Mouse (Mus musculus): ENCODE results near the gene Stat6. TPM values are rescaled to one million over a fixed set of nuclear protein-coding genes. Genes with fewer than 3 reads are reported as not detected.

The Stat6 gene
- polyA plus RNA-seq, 1 experiment from 2014 or later = 6.8 TPM

- DNase-seq (ENCODE audit: low spot score) = no peak
- Histone ChIP-seq H3K27me3 (ENCODE audit: control insufficient read depth, insufficient read depth, low read length) (peaks cover 41% of the 10 kb centered on the region), H3K4me3 (ENCODE audit: low read depth, low read length) (no peak overlapping the region), H3K9ac (ENCODE audit: low read length) (no peak overlapping the region), H3K36me3 (ENCODE audit: control insufficient read depth, insufficient read depth, low read length) (no peaks in the 10 kb centered on the region), H3K4me2 (ENCODE audit: low read depth, low read length, severe bottlenecking) (no peak overlapping the region), H3K9me3 (ENCODE audit: control insufficient read depth, low read length) (no peaks in the 10 kb centered on the region), H3K27ac (ENCODE audit: low read depth, low read length) (no peak overlapping the region), H3K4me1 (replicated peaks; ENCODE audit: control insufficient read depth, insufficient read depth, low read length) (peaks cover 24% of the 10 kb centered on the region)
- 26% methylated on average over 7 of the region's 7 CpGs for WGBS
- ATAC-seq (replicated peaks; ENCODE audit: low FRiP score) = no peak
Measured at GRCm38 (mm10) chr10:127669170-127669569, 26.4 kb downstream of the Stat6 start.

- H3K27ac ChIP-seq (ENCODE audit: low read depth, low read length) = no peak overlapping the region
- H3K4me2 ChIP-seq (ENCODE audit: low read depth, low read length, severe bottlenecking) = no peak overlapping the region
- H3K9ac ChIP-seq (ENCODE audit: low read length) = no peak overlapping the region
- no peak for DNase-seq (ENCODE audit: low spot score)
- H3K4me1 ChIP-seq (replicated peaks; ENCODE audit: control insufficient read depth, insufficient read depth, low read length) = peaks cover 22% of the 10 kb centered on the region
- whole genome bisulfite sequencing = 89% methylated on average over 2 of the region's 2 CpGs
- H3K36me3 ChIP-seq (ENCODE audit: control insufficient read depth, insufficient read depth, low read length) = no peaks in the 10 kb centered on the region
- H3K9me3 ChIP-seq (ENCODE audit: control insufficient read depth, low read length) = no peaks in the 10 kb centered on the region
- peaks cover 31% of the 10 kb centered on the region for H3K27me3 ChIP-seq (ENCODE audit: control insufficient read depth, insufficient read depth, low read length)
- H3K4me3 ChIP-seq (ENCODE audit: low read depth, low read length) = no peak overlapping the region
- ATAC-seq (replicated peaks; ENCODE audit: low FRiP score) = no peak
Measured at GRCm38 (mm10) chr10:127670185-127670584, 27.4 kb downstream of the Stat6 start.

- H3K9me3 ChIP-seq (ENCODE audit: control insufficient read depth, low read length) = no peaks in the 10 kb centered on the region
- WGBS = 29% methylated on average over 2 of the region's 2 CpGs
- H3K4me2 ChIP-seq (ENCODE audit: low read depth, low read length, severe bottlenecking) = no peak overlapping the region
- peaks cover 21% of the 10 kb centered on the region for H3K27me3 ChIP-seq (ENCODE audit: control insufficient read depth, insufficient read depth, low read length)
- DNase-seq (ENCODE audit: low spot score) (no peak), ATAC-seq (replicated peaks; ENCODE audit: low FRiP score) (no peak)
- no peaks in the 10 kb centered on the region for H3K36me3 ChIP-seq (ENCODE audit: control insufficient read depth, insufficient read depth, low read length)
- H3K27ac ChIP-seq (ENCODE audit: low read depth, low read length) = no peak overlapping the region
- no peak overlapping the region for H3K9ac ChIP-seq (ENCODE audit: low read length)
- H3K4me1 ChIP-seq (replicated peaks; ENCODE audit: control insufficient read depth, insufficient read depth, low read length) = peaks cover 18% of the 10 kb centered on the region
- no peak overlapping the region for H3K4me3 ChIP-seq (ENCODE audit: low read depth, low read length)
Measured at GRCm38 (mm10) chr10:127671276-127671675, 28.5 kb downstream of the Stat6 start.

GRCm38 (mm10) chr10:127674046-127674655 lies 31.4 kb downstream of the Stat6 start:
- no peak overlapping the region for H3K27ac ChIP-seq (ENCODE audit: low read depth, low read length)
- 90% methylated on average over 6 of the region's 6 CpGs for WGBS
- no peak overlapping the region for H3K4me2 ChIP-seq (ENCODE audit: low read depth, low read length, severe bottlenecking)
- no peaks in the 10 kb centered on the region for H3K9me3 ChIP-seq (ENCODE audit: control insufficient read depth, low read length)
- H3K4me1 ChIP-seq (replicated peaks; ENCODE audit: control insufficient read depth, insufficient read depth, low read length) = no peaks in the 10 kb centered on the region; the same call in 1 of the 2 replicates
- no peaks in the 10 kb centered on the region for H3K36me3 ChIP-seq (ENCODE audit: control insufficient read depth, insufficient read depth, low read length)
- no peak for ATAC-seq (replicated peaks; ENCODE audit: low FRiP score)
- no peak for DNase-seq (ENCODE audit: low spot score)
- H3K4me3 ChIP-seq (ENCODE audit: low read depth, low read length) = no peak overlapping the region
- H3K27me3 ChIP-seq (ENCODE audit: control insufficient read depth, insufficient read depth, low read length) = no peaks in the 10 kb centered on the region
- H3K9ac ChIP-seq (ENCODE audit: low read length) = no peak overlapping the region

- no peak for ATAC-seq (replicated peaks; ENCODE audit: low FRiP score)
- peak; percentile 76 for DNase-seq (ENCODE audit: low spot score)
- Histone ChIP-seq H3K9ac (ENCODE audit: low read length) (no peak overlapping the region), H3K9me3 (ENCODE audit: control insufficient read depth, low read length) (no peaks in the 10 kb centered on the region), H3K4me2 (ENCODE audit: low read depth, low read length, severe bottlenecking) (no peak overlapping the region), H3K27me3 (ENCODE audit: control insufficient read depth, insufficient read depth, low read length) (no peaks in the 10 kb centered on the region), H3K36me3 (ENCODE audit: control insufficient read depth, insufficient read depth, low read length) (no peaks in the 10 kb centered on the region), H3K4me3 (ENCODE audit: low read depth, low read length) (no peak overlapping the region), H3K27ac (ENCODE audit: low read depth, low read length) (no peak overlapping the region), H3K4me1 (replicated peaks; ENCODE audit: control insufficient read depth, insufficient read depth, low read length) (no peaks in the 10 kb centered on the region; the same call in 1 of the 2 replicates)
- WGBS = 88% methylated on average over 8 of the region's 8 CpGs
Measured at GRCm38 (mm10) chr10:127674794-127675522, 32.2 kb downstream of the Stat6 start.

- Histone ChIP-seq H3K4me2 (ENCODE audit: low read depth, low read length, severe bottlenecking) (peak overlapping the region; percentile 53; the same call in 1 of the 2 replicates), H3K4me1 (replicated peaks; ENCODE audit: control insufficient read depth, insufficient read depth, low read length) (no peaks in the 10 kb centered on the region; the same call in 1 of the 2 replicates), H3K9me3 (ENCODE audit: control insufficient read depth, low read length) (no peaks in the 10 kb centered on the region), H3K27ac (ENCODE audit: low read depth, low read length) (no peak overlapping the region), H3K36me3 (ENCODE audit: control insufficient read depth, insufficient read depth, low read length) (no peaks in the 10 kb centered on the region), H3K4me3 (ENCODE audit: low read depth, low read length) (peak overlapping the region; percentile 36; the same call in 1 of the 2 replicates), H3K9ac (ENCODE audit: low read length) (no peak overlapping the region), H3K27me3 (ENCODE audit: control insufficient read depth, insufficient read depth, low read length) (no peaks in the 10 kb centered on the region)
- WGBS = 54% methylated on average over 5 of the region's 5 CpGs
- ATAC-seq (replicated peaks; ENCODE audit: low FRiP score) (no peak), DNase-seq (ENCODE audit: low spot score) (no peak)
Measured at GRCm38 (mm10) chr10:127675859-127676398, 33.1 kb downstream of the Stat6 start.

- Histone ChIP-seq H3K4me1 (replicated peaks; ENCODE audit: control insufficient read depth, insufficient read depth, low read length) (no peaks in the 10 kb centered on the region; the same call in 1 of the 2 replicates), H3K9ac (ENCODE audit: low read length) (peak overlapping the region; percentile 79), H3K27ac (ENCODE audit: low read depth, low read length) (peak overlapping the region; percentile 37; the same call in 1 of the 2 replicates), H3K4me3 (ENCODE audit: low read depth, low read length) (peak overlapping the region; percentile 75), H3K36me3 (ENCODE audit: control insufficient read depth, insufficient read depth, low read length) (no peaks in the 10 kb centered on the region), H3K27me3 (ENCODE audit: control insufficient read depth, insufficient read depth, low read length) (no peaks in the 10 kb centered on the region), H3K4me2 (ENCODE audit: low read depth, low read length, severe bottlenecking) (peak overlapping the region; percentile 89), H3K9me3 (ENCODE audit: control insufficient read depth, low read length) (no peaks in the 10 kb centered on the region)
- WGBS = under 1% methylated on average over 66 of the region's 71 CpGs
- ATAC-seq (replicated peaks; ENCODE audit: low FRiP score) (peak; percentile 96), DNase-seq (ENCODE audit: low spot score) (peak; percentile 99)
Measured at GRCm38 (mm10) chr10:127676691-127677548, 34.1 kb downstream of the Stat6 start.

Data from forebrain, embryonic 11.5 days (tissue).